Mouse (Mus musculus) CH12.LX (cell line): ENCODE data around the gene Pdcd6. TPM values are rescaled to one million over a fixed set of nuclear protein-coding genes. Genes with fewer than 3 reads are reported as not detected.

ENCODE experiments used
- DNase-seq: peaks from one replicate; pipeline ENCODE4 v3.0.0-alpha.2; 2013; ENCODE audit errors: extremely low read depth
- H3K27ac ChIP-seq: 2 replicates; pipeline ENCODE4 v1.5.1; 2012; ENCODE audit warnings: low read depth, mild to moderate bottlenecking, control low read depth, moderate library complexity; ENCODE audit not compliant: insufficient read depth
- H3K27me3 ChIP-seq: replicated peaks from 2 replicates; pipeline ENCODE3; 2012; ENCODE audit warnings: inconsistent platforms
- H3K36me3 ChIP-seq, 2 experiments: replicated peaks in 1 of 2; 2 replicates each; pipeline versions ENCODE3 to v1.6.1; 2012; ENCODE audit warnings: inconsistent platforms in 1 of 2, low read length in 1 of 2, mild to moderate bottlenecking in 1 of 2, mixed read lengths in 1 of 2, moderate library complexity in 1 of 2; ENCODE audit not compliant: control insufficient read depth in 1 of 2, insufficient read depth in 1 of 2
- H3K4me1 ChIP-seq, 2 experiments: 2 replicates each; pipeline ENCODE4 v1.6.1; 2012; ENCODE audit warnings: inconsistent platforms in 1 of 2, moderate library complexity in 1 of 2; ENCODE audit not compliant: insufficient read depth in 2 of 2, control insufficient read depth in 1 of 2
- H3K4me2 ChIP-seq: 2 replicates; pipeline ENCODE4 v1.6.1; 2012; ENCODE audit warnings: low read depth, mild to moderate bottlenecking, control low read depth; ENCODE audit not compliant: poor library complexity, insufficient read depth, severe bottlenecking
- H3K4me3 ChIP-seq, 3 experiments: fragments of 150-350 bp in 1 of 3; sonication (generic) in 1 of 3; replicated peaks in 1 of 3; 2 replicates each; pipeline versions ENCODE3 to v1.5.1; 2011 to 2012; ENCODE audit warnings: low read depth in 2 of 3, low read length in 2 of 3, mild to moderate bottlenecking in 2 of 3, moderate library complexity in 2 of 3, control low read depth in 1 of 3, improper control_type of control experiment in 1 of 3, inconsistent platforms in 1 of 3, mixed read lengths in 1 of 3; ENCODE audit not compliant: poor library complexity in 1 of 3
- H3K79me2 ChIP-seq: replicated peaks from 2 replicates; pipeline ENCODE4 v1.6.1; 2012; ENCODE audit warnings: mild to moderate bottlenecking, moderate library complexity; ENCODE audit not compliant: control insufficient read depth, poor library complexity, insufficient read depth, severe bottlenecking; ENCODE audit errors: extremely low read depth
- H3K9ac ChIP-seq: 2 replicates; pipeline ENCODE4 v1.6.1; 2012; ENCODE audit warnings: low read depth, mild to moderate bottlenecking, control low read depth, moderate library complexity; ENCODE audit not compliant: insufficient read depth
- H3K9me3 ChIP-seq: replicated peaks from 2 replicates; pipeline ENCODE3; 2012; ENCODE audit warnings: low read length, inconsistent platforms, mixed read lengths
- BHLHE40 ChIP-seq: IDR thresholded peaks from 2 replicates; pipeline ENCODE4 v1.6.1; 2011; ENCODE audit warnings: mild to moderate bottlenecking, low read depth, low read length, improper control_type of control experiment
- CHD1 ChIP-seq: IDR thresholded peaks from 2 replicates; pipeline ENCODE4 v1.6.1; 2012; ENCODE audit warnings: low read depth, low read length, improper control_type of control experiment, inconsistent platforms
- CHD2 ChIP-seq: IDR thresholded peaks from 2 replicates; pipeline ENCODE4 v1.6.1; 2011; ENCODE audit warnings: low read length, improper control_type of control experiment
- CTCF ChIP-seq, 2 experiments: IDR thresholded peaks in 1 of 2; conservative IDR thresholded peaks in 1 of 2; 2 replicates each; pipeline ENCODE4 v1.5.1; 2011 to 2012; ENCODE audit warnings: low read depth in 2 of 2, low read length in 2 of 2, improper control_type of control experiment in 1 of 2, inconsistent platforms in 1 of 2, mild to moderate bottlenecking in 1 of 2, moderate library complexity in 1 of 2
- E2F4 ChIP-seq: IDR thresholded peaks from 2 replicates; pipeline ENCODE4 v1.6.1; 2011; ENCODE audit warnings: low read depth, low read length, improper control_type of control experiment; ENCODE audit not compliant: insufficient replicate concordance
- EP300 ChIP-seq: IDR thresholded peaks from 2 replicates; pipeline ENCODE4 v1.6.1; 2011; ENCODE audit warnings: low read length, improper control_type of control experiment
- ETS1 ChIP-seq: conservative IDR thresholded peaks from 2 replicates; pipeline ENCODE4 v1.6.1; 2012; ENCODE audit warnings: low read depth, mild to moderate bottlenecking, inconsistent platforms, low read length, improper control_type of control experiment, moderate library complexity
- GABPA ChIP-seq: IDR thresholded peaks from 2 replicates; pipeline ENCODE4 v1.6.1; 2012; ENCODE audit warnings: low read depth, low read length, improper control_type of control experiment, inconsistent platforms; ENCODE audit not compliant: insufficient replicate concordance
- HCFC1 ChIP-seq: IDR thresholded peaks from 2 replicates; pipeline ENCODE4 v1.6.1; 2012; ENCODE audit warnings: low read depth, mild to moderate bottlenecking, inconsistent platforms, low read length, improper control_type of control experiment
- IRF4 ChIP-seq: IDR thresholded peaks from 2 replicates; pipeline ENCODE4 v1.6.1; 2014; ENCODE audit warnings: low read depth, mild to moderate bottlenecking, inconsistent platforms, low read length, improper control_type of control experiment
- MEF2A ChIP-seq: IDR thresholded peaks from 2 replicates; pipeline ENCODE4 v1.6.1; 2014; ENCODE audit warnings: low read depth, mild to moderate bottlenecking, inconsistent platforms, low read length, improper control_type of control experiment, borderline replicate concordance
- MXI1 ChIP-seq: IDR thresholded peaks from 2 replicates; pipeline ENCODE4 v1.6.1; 2011; ENCODE audit warnings: mild to moderate bottlenecking, low read depth, low read length, improper control_type of control experiment
- MYC ChIP-seq: IDR thresholded peaks from 2 replicates; pipeline ENCODE4 v1.6.1; 2011; ENCODE audit warnings: low read depth, mild to moderate bottlenecking, improper control_type of control experiment, low read length
- NELFE ChIP-seq: IDR thresholded peaks from 2 replicates; pipeline ENCODE4 v1.6.1; 2011; ENCODE audit warnings: low read depth, low read length, improper control_type of control experiment
- PAX5 ChIP-seq: IDR thresholded peaks from 2 replicates; pipeline ENCODE4 v1.6.1; 2012; ENCODE audit warnings: low read length, inconsistent platforms, mixed read lengths
- POLR2A ChIP-seq: IDR thresholded peaks from 2 replicates; pipeline ENCODE4 v1.6.1; 2011; ENCODE audit warnings: low read depth, mild to moderate bottlenecking, improper control_type of control experiment, low read length
- SIN3A ChIP-seq: IDR thresholded peaks from 2 replicates; pipeline ENCODE4 v1.6.1; 2012; ENCODE audit warnings: low read length, improper control_type of control experiment, inconsistent platforms
- SMC3 ChIP-seq: IDR thresholded peaks from 2 replicates; pipeline ENCODE4 v1.6.1; 2011; ENCODE audit warnings: low read depth, low read length, improper control_type of control experiment
- ZC3H11A ChIP-seq: IDR thresholded peaks from 2 replicates; pipeline ENCODE4 v1.6.1; 2012; ENCODE audit warnings: low read depth, mild to moderate bottlenecking, inconsistent platforms, low read length, improper control_type of control experiment
- ZMIZ1 ChIP-seq: IDR thresholded peaks from 2 replicates; pipeline ENCODE4 v1.6.1; 2012; ENCODE audit warnings: low read depth, mild to moderate bottlenecking, inconsistent platforms, low read length, improper control_type of control experiment
- dilution Hi-C: fragments of 300-500 bp; cut with MboI; formaldehyde crosslinking; loops from 2 replicates; pipeline ENCODE4 v1.14.3; 2020; ENCODE audit warnings: low sequenced_read_pairs; ENCODE audit not compliant: extremely low pct_unique_long_range_greater_than_20kb, extremely low pct_ligation_motif_present
- in situ Hi-C: fragments of 300-500 bp; cut with MboI; formaldehyde crosslinking; loops from 3 replicates; pipeline ENCODE4 v1.14.3; 2019; ENCODE audit warnings: low sequenced_read_pairs, low pct_ligation_motif_present, low pct_unique_long_range_greater_than_20kb, mixed read lengths
- polyA plus RNA-seq: library from polyadenylated mRNA; unstranded; fragments of >175 nt; gene quantifications from 2 replicates; pipeline ENCODE4 v1.2.1, GENCODE M21; 2012; ENCODE audit warnings: low read depth; ENCODE audit not compliant: insufficient read length
- total RNA-seq, 2 experiments: library from RNA; depleted of rRNA; stranded (reverse); fragments of 300-350 nt in 1 of 2; fragments of >200 nt in 1 of 2; gene quantifications; 2 replicates each; pipeline ENCODE4 v1.2.3; 2012 to 2014

Pdcd6 gene
- total and polyA plus RNA-seq, 3 experiments, result 124 to 213 (median 136) TPM

- Histone ChIP-seq H3K27ac (no peak overlapping the region), H3K4me3 (no peak overlapping the region), H3K27me3 (no peaks in the 10 kb centered on the region), H3K79me2 (no peaks in the 10 kb centered on the region), H3K9ac (no peak overlapping the region), H3K4me1 (peaks cover 0 to 10% of the 10 kb centered on the region in 2 experiments; a peak in 1 of 4 replicates), H3K9me3 (no peaks in the 10 kb centered on the region), H3K4me2 (no peak overlapping the region), H3K36me3 (no peaks in the 10 kb centered on the region)
- dilution Hi-C loops, result no loop called here
- TF ChIP-seq MYC (no peak), NELFE (no peak), ZMIZ1 (no peak), SMC3 (no peak), CHD2 (no peak), EP300 (no peak), HCFC1 (no peak), MXI1 (no peak), MEF2A (no peak), GABPA (no peak), SIN3A (no peak), PAX5 (no peak), POLR2A (no peak), BHLHE40 (no peak), ETS1 (no peak), E2F4 (no peak), IRF4 (no peak)
- in situ Hi-C loops, result no loop called here
- no peak for DNase-seq
These were observed 41.7 kb downstream of the Pdcd6 start for GRCm38 (mm10) chr13:74275726-74276125.

- no peak for TF ChIP-seq CHD1
- no peak for TF ChIP-seq ZC3H11A
- no peak for TF ChIP-seq IRF4
- no peak for TF ChIP-seq CHD2
- peak in 1 of 2 experiments; percentile 42; a peak in 2 of 4 replicates for TF ChIP-seq CTCF (conservative IDR thresholded peaks at IDR 0.05 in 1 of 2, IDR thresholded peaks at IDR 0.05 in 1 of 2; ENCODE audit: low read depth in 2 of 2, low read length in 2 of 2)
- no peaks in the 10 kb centered on the region for H3K9me3 ChIP-seq
- dilution Hi-C loops, result no loop called here
These were observed 57.0 kb downstream of the Pdcd6 start for GRCm38 (mm10) chr13:74260231-74260992.

More at GRCm38 (mm10) chr13:74260231-74260992, 57.0 kb downstream of the Pdcd6 start:
- in situ Hi-C loops, result no loop called here
- Histone ChIP-seq H3K4me3 (peak overlapping the region; percentile 37 to 48 (median 41)), H3K36me3 (no peaks in the 10 kb centered on the region), H3K79me2 (no peaks in the 10 kb centered on the region), H3K27me3 (no peaks in the 10 kb centered on the region), H3K27ac (no peak overlapping the region), H3K4me1 (peaks cover 0 to 9% of the 10 kb centered on the region in 2 experiments; a peak in 1 of 4 replicates), H3K9ac (no peak overlapping the region), H3K4me2 (peak overlapping the region; percentile 25; the same call in 1 of the 2 replicates)
- DNase-seq, result peak; percentile 49
